ENCODE assay signal across 11 mouse cellular contexts in the genomic region with DNA sequence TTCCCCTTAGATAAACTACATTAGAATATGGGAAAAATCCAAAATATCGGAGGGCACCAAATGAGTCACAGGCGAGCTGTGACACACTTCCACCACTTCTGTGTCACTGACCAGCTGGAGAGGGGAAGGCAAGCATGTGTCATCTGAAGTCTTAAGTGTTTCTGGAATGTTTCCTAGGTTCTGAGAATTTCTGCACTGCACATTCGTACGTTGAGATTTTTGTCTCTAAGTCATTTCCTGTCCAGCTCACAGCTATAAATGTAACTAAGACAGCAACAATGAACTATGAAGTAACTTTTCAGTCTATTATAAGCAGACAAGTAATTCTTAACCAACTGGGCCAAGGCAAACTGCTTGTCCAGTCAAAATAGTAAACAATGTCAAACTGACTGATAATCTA. TPM values are rescaled to one million over a fixed set of nuclear protein-coding genes. Genes with fewer than 3 reads are reported as not detected.
DNase-seq lines count a peak whose midpoint lies in the region; ATAC-seq and TF ChIP-seq lines count a peak whose summit lies in the region.
"Had no signal": no experiment of that assay in that cellular context is flagged by ENCODE, and none has a peak within 500 bp of the region (broad histone marks: within the 10 kb centered on the region; RNA-seq: fewer than 3 reads in every experiment).

No protein-coding gene starts in this region.

- 0 out of 2 replicates have a peak, but pooled peaks cover 4% of the 10 kb centered on the region for H3K9me3 ChIP-seq in kidney, embryonic 16.5 days (ENCODE audit: low read length)
- no peaks in the 10 kb centered on the region for H3K9me3 ChIP-seq in heart, postnatal 0 days (replicated peaks; ENCODE audit: control insufficient read depth, low read length)
- no peaks in the 10 kb centered on the region for H3K9me3 ChIP-seq in stomach, embryonic 14.5 days (ENCODE audit: control insufficient read depth, low read depth, low read length)
- H3K9me3 ChIP-seq: hindbrain, embryonic 15.5 days; midbrain, embryonic 15.5 days had no signal

- H3K27me3 ChIP-seq in kidney, embryonic 16.5 days (ENCODE audit: insufficient read depth, low read length): no peaks in the 10 kb centered on the region
- no peaks in the 10 kb centered on the region for H3K27me3 ChIP-seq in heart, postnatal 0 days (ENCODE audit: control insufficient read depth, insufficient read depth, low read length)
- no peaks in the 10 kb centered on the region for H3K27me3 ChIP-seq in stomach, embryonic 14.5 days (ENCODE audit: control insufficient read depth, insufficient read depth, low read length)
- H3K27me3 ChIP-seq: hindbrain, embryonic 15.5 days; liver, embryonic 13.5 days; midbrain, embryonic 15.5 days had no signal

- TF ChIP-seq CTCF in heart, postnatal 0 days (IDR thresholded peaks at IDR 0.05; ENCODE audit: low read depth): no peak

- TF ChIP-seq EP300 in heart, postnatal 0 days (IDR thresholded peaks at IDR 0.05; ENCODE audit: low read depth): peak; percentile 52; the same call in 1 of the 2 replicates

- DNase-seq in adrenal gland, adult (ENCODE audit: inconsistent age in 2 of 2, low spot score in 1 of 2): peak; percentile 43 to 79
- DNase-seq in adrenal gland, adult 18-20 months (ENCODE audit: low spot score in 2 of 2): no peak
- no peak for DNase-seq in kidney, postnatal 25 days
- peak; percentile 91 for DNase-seq in heart, postnatal 0 days (ENCODE audit: low spot score)
- DNase-seq in layer of hippocampus, adult 9-11 months: no peak
- DNase-seq: liver, embryonic 13.5 days had no signal

- no peak overlapping the region for H3K4me2 ChIP-seq in kidney, embryonic 16.5 days (replicated peaks; ENCODE audit: low read depth, low read length)
- no peak overlapping the region for H3K4me2 ChIP-seq in heart, postnatal 0 days (ENCODE audit: low read depth, low read length)
- no peak overlapping the region for H3K4me2 ChIP-seq in stomach, embryonic 14.5 days (replicated peaks; ENCODE audit: low read depth, low read length)
- H3K4me2 ChIP-seq: hindbrain, embryonic 15.5 days; liver, embryonic 13.5 days; midbrain, embryonic 15.5 days had no signal

- H3K4me3 ChIP-seq in kidney, embryonic 16.5 days (ENCODE audit: low read length): no peak overlapping the region
- H3K4me3 ChIP-seq in heart, postnatal 0 days (ENCODE audit: low read depth, low read length): no peak overlapping the region
- H3K4me3 ChIP-seq in stomach, embryonic 14.5 days (ENCODE audit: low read depth, low read length): no peak overlapping the region
- H3K4me3 ChIP-seq: hindbrain, embryonic 15.5 days; liver, embryonic 13.5 days; midbrain, embryonic 15.5 days had no signal

- ATAC-seq in kidney, embryonic 16.5 days (ENCODE audit: low FRiP score, low TSS enrichment): peak; percentile 12; the same call in 1 of the 2 replicates
- ATAC-seq in heart, postnatal 0 days (ENCODE audit: insufficient read depth, low read depth): peak; percentile 83
- no peak for ATAC-seq in stomach, embryonic 14.5 days (ENCODE audit: insufficient number of reproducible peaks, insufficient read depth, low FRiP score, low read depth)
- ATAC-seq in CD4-positive, CD25-positive, alpha-beta regulatory T cell, adult 4 months: no peak
- ATAC-seq: midbrain, embryonic 15.5 days had no signal

- 51% methylated on average over 4 of the region's 4 CpGs for WGBS in kidney, embryonic 16.5 days
- WGBS in heart, postnatal 0 days: 20% methylated on average over 4 of the region's 4 CpGs
- 58% methylated on average over 4 of the region's 4 CpGs for WGBS in stomach, embryonic 14.5 days

- H3K9ac ChIP-seq in kidney, embryonic 16.5 days (replicated peaks; ENCODE audit: low read length): no peak overlapping the region
- H3K9ac ChIP-seq in heart, postnatal 0 days (replicated peaks; ENCODE audit: low read depth, low read length): no peak overlapping the region
- no peak overlapping the region for H3K9ac ChIP-seq in stomach, embryonic 14.5 days (replicated peaks; ENCODE audit: low read depth, low read length)
- H3K9ac ChIP-seq: hindbrain, embryonic 15.5 days; liver, embryonic 13.5 days; midbrain, embryonic 15.5 days had no signal

- peaks cover 18% of the 10 kb centered on the region for H3K36me3 ChIP-seq in kidney, embryonic 16.5 days (ENCODE audit: insufficient read depth, low read length)
- peaks cover 24% of the 10 kb centered on the region for H3K36me3 ChIP-seq in heart, postnatal 0 days (replicated peaks; ENCODE audit: control insufficient read depth, insufficient read depth, low read length)
- no peaks in the 10 kb centered on the region for H3K36me3 ChIP-seq in stomach, embryonic 14.5 days (ENCODE audit: control insufficient read depth, insufficient read depth, low read length)
- H3K36me3 ChIP-seq: hindbrain, embryonic 15.5 days; midbrain, embryonic 15.5 days had no signal

- peaks cover 4% of the 10 kb centered on the region for H3K4me1 ChIP-seq in kidney, embryonic 16.5 days (ENCODE audit: insufficient read depth, low read length)
- H3K4me1 ChIP-seq in heart, postnatal 0 days (ENCODE audit: control insufficient read depth, insufficient read depth): peaks cover 10% of the 10 kb centered on the region; the same call in 1 of the 2 replicates
- no peaks in the 10 kb centered on the region for H3K4me1 ChIP-seq in stomach, embryonic 14.5 days (ENCODE audit: control insufficient read depth, insufficient read depth, low read length)
- H3K4me1 ChIP-seq: hindbrain, embryonic 15.5 days; liver, embryonic 13.5 days; midbrain, embryonic 15.5 days had no signal

- H3K27ac ChIP-seq in kidney, embryonic 16.5 days (ENCODE audit: low read length): peak overlapping the region; percentile 76
- peak overlapping the region; percentile 82 for H3K27ac ChIP-seq in heart, postnatal 0 days (ENCODE audit: low read depth)
- peak overlapping the region; percentile 13; the same call in 1 of the 2 replicates for H3K27ac ChIP-seq in stomach, embryonic 14.5 days (ENCODE audit: low read length)
- H3K27ac ChIP-seq: hindbrain, embryonic 15.5 days; liver, embryonic 13.5 days; midbrain, embryonic 15.5 days had no signal

RNA-seq across cellular contexts. Expression of gene Fermt2, which starts 37.9 kb away (rescaled TPM):
- total RNA-seq in adrenal gland, adult 18-20 months (2021): 100 to 1,000 TPM in 1 of 2 experiments, 10 to 100 TPM in 1; 82.2 to 118 TPM
- polyA plus RNA-seq in kidney, embryonic 16.5 days (2015; fragmentation: Nextera tagmentation; extraction: Ambion mirVana): 164 and 176 TPM in 2 replicates
- 119 TPM in 2 replicates for total RNA-seq in heart, postnatal 0 days (2014; rRNA removed; ENCODE audit: low replicate concordance)
- polyA plus RNA-seq in heart, postnatal 0 days (2015; fragmentation: Nextera tagmentation; extraction: Ambion mirVana): 211 and 221 TPM in 2 replicates
- polyA plus RNA-seq in stomach, embryonic 14.5 days (2014; fragmentation: Nextera tagmentation; extraction: Ambion mirVana): 223 and 245 TPM in 2 replicates
- polyA plus RNA-seq in CD4-positive, CD25-positive, alpha-beta regulatory T cell, adult 4 months (2017; shearing (Covaris generic)): not detected

Comparison
In these comparisons a context has a peak if more than half of its experiments do, and no peak if none do; other contexts are left out.
1. DNase-seq: peak in adrenal gland, adult (2 of 2) and heart, postnatal 0 days (single experiment); none in adrenal gland, adult 18-20 months (0 of 2), kidney, postnatal 25 days (0 of 2) and layer of hippocampus, adult 9-11 months (single experiment).
2. ATAC-seq: peak in kidney, embryonic 16.5 days (single experiment) and heart, postnatal 0 days (single experiment); none in stomach, embryonic 14.5 days (single experiment) and CD4-positive, CD25-positive, alpha-beta regulatory T cell, adult 4 months (single experiment).
3. H3K27ac ChIP-seq: peak in every context shown above with its lines; median percentile 82 in heart, postnatal 0 days; 76 in kidney, embryonic 16.5 days; 13 in stomach, embryonic 14.5 days.
4. RNA of gene Fermt2, which starts 37.9 kb away (polyA plus RNA-seq): 223 to 245 TPM in stomach, embryonic 14.5 days, 211 to 221 TPM in heart, postnatal 0 days and 164 to 176 TPM in kidney, embryonic 16.5 days; not detected in CD4-positive, CD25-positive, alpha-beta regulatory T cell, adult 4 months; every median in the first group is over 100 times any median in the second.